Mouse (Mus musculus) liver, adult 2 months (tissue): ENCODE measurements around the gene Wipf1. TPM values are rescaled to one million over a fixed set of nuclear protein-coding genes. Genes with fewer than 3 reads are reported as not detected.

Experiments
- DNase-seq: peaks from one replicate; pipeline ENCODE4 v3.0.0-alpha.2; 2011; ENCODE audit warnings: low read depth, low spot score; ENCODE audit errors: extremely low read depth
- H3K27ac ChIP-seq: fragments of 200-500 bp; replicated peaks from 2 replicates; pipeline ENCODE4 v1.5.1; 2012; ENCODE audit warnings: low read depth, mild to moderate bottlenecking, control low read depth, inconsistent platforms, low read length; ENCODE audit not compliant: insufficient read depth
- H3K27me3 ChIP-seq: fragments of 200-500 bp; 2 replicates; pipeline ENCODE4 v1.6.1; 2012; ENCODE audit warnings: mild to moderate bottlenecking, moderate library complexity, low read length, inconsistent platforms; ENCODE audit not compliant: control insufficient read depth, insufficient read depth
- H3K36me3 ChIP-seq: fragments of 200-500 bp; 2 replicates; pipeline ENCODE4 v1.6.1; 2012; ENCODE audit warnings: low read length, inconsistent platforms; ENCODE audit not compliant: control insufficient read depth, insufficient read depth
- H3K4me1 ChIP-seq: fragments of 200-500 bp; 2 replicates; pipeline ENCODE4 v1.6.1; 2011; ENCODE audit warnings: low read length; ENCODE audit not compliant: control insufficient read depth, insufficient read depth
- H3K4me3 ChIP-seq: fragments of 200-500 bp; 2 replicates; pipeline ENCODE4 v1.5.1; 2011; ENCODE audit warnings: low read depth, mild to moderate bottlenecking, control low read depth, low read length, moderate library complexity; ENCODE audit not compliant: insufficient read depth
- H3K79me2 ChIP-seq: fragments of 200-500 bp; 2 replicates; pipeline ENCODE4 v1.6.1; 2012; ENCODE audit warnings: inconsistent platforms, mild to moderate bottlenecking, low read length, moderate library complexity; ENCODE audit not compliant: control insufficient read depth, insufficient read depth
- H3K9ac ChIP-seq: fragments of 200-500 bp; 2 replicates; pipeline ENCODE4 v1.6.1; 2012; ENCODE audit warnings: low read depth, mild to moderate bottlenecking, control low read depth, inconsistent platforms, low read length
- CTCF ChIP-seq: fragments of 200-500 bp; IDR thresholded peaks from 2 replicates; pipeline ENCODE4 v1.5.1; 2011; ENCODE audit warnings: low read depth, low read length, control low read depth
- POLR2A ChIP-seq: fragments of 200-500 bp; IDR thresholded peaks from 2 replicates; pipeline ENCODE4 v1.6.1; 2011; ENCODE audit warnings: low read length, control low read depth; ENCODE audit not compliant: insufficient read depth; ENCODE audit errors: extremely low read depth
- WGBS: fragments of 180-500 bp; shearing (Covaris S2); methylation state at CpG from one replicate; pipeline ENCODE4 v1.1.7; 2018; 5-methylcytosine and 5-hydroxymethylcytosine counted together
- polyA plus RNA-seq: library from polyadenylated mRNA; depleted of rRNA; stranded (reverse); fragments of >200 nt; gene quantifications from 2 replicates; pipeline ENCODE4 v1.2.3, GENCODE M21; 2012
- total RNA-seq: library from RNA; depleted of rRNA; stranded (reverse); fragments of >200 nt; gene quantifications from 2 replicates; pipeline ENCODE4 v1.2.3, GENCODE M21; 2014

Wipf1 gene
- total and polyA plus RNA-seq, 2 experiments: 1.4 to 1.7 TPM

GRCm38 (mm10) chr2:73528516-73529355, 798 bp downstream of the Wipf1 start:
- Histone ChIP-seq H3K36me3 (no peaks in the 10 kb centered on the region), H3K4me3 (peak overlapping the region; percentile 86), H3K27me3 (peaks cover 6% of the 10 kb centered on the region; the same call in 1 of the 2 replicates), H3K9ac (peak overlapping the region; percentile 85), H3K4me1 (0 out of 2 replicates have a peak, but pooled peaks cover 2% of the 10 kb centered on the region), H3K27ac (peak overlapping the region; percentile 66), H3K79me2 (no peaks in the 10 kb centered on the region; the same call in 1 of the 2 replicates)
- no peak for DNase-seq
- WGBS: 3% methylated on average over 59 of the region's 59 CpGs
- TF ChIP-seq POLR2A (no peak), CTCF (no peak)

DNA sequence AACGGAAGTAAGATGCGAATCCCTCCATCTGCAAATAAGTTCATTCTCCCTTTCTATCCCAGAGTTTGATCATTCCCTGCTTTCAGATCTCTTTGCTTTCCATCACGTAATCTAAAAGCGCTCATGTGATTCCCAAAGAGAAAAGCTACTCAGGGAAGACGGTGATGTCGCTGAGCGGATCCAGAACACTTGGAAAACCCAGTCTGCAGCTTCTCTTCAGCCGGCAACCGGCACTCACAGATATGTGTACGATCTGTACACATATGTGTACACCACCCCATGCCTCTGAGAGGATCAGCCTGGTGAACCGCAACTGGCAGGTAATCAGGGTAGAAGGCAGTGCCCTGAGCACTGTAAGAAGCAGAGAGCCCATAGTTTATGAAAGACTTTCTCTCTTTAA, 1.6 kb downstream of the Wipf1 start:
- no peaks in the 10 kb centered on the region for H3K36me3 ChIP-seq
- H3K9ac ChIP-seq: no peak overlapping the region
- H3K4me1 ChIP-seq: 0 out of 2 replicates have a peak, but pooled peaks cover 2% of the 10 kb centered on the region
- no peak overlapping the region for H3K27ac ChIP-seq
- no peak for DNase-seq
- WGBS: 84% methylated on average over 11 of the region's 11 CpGs
- TF ChIP-seq POLR2A (no peak), CTCF (no peak)
- peaks cover 6% of the 10 kb centered on the region; the same call in 1 of the 2 replicates for H3K27me3 ChIP-seq
- no peaks in the 10 kb centered on the region; the same call in 1 of the 2 replicates for H3K79me2 ChIP-seq
- H3K4me3 ChIP-seq: no peak overlapping the region

GRCm38 (mm10) chr2:73526691-73527090, 2.8 kb downstream of the Wipf1 start:
- Histone ChIP-seq H3K27ac (no peak overlapping the region), H3K4me1 (0 out of 2 replicates have a peak, but pooled peaks cover 2% of the 10 kb centered on the region), H3K27me3 (peaks cover 6% of the 10 kb centered on the region; the same call in 1 of the 2 replicates), H3K79me2 (no peaks in the 10 kb centered on the region; the same call in 1 of the 2 replicates), H3K4me3 (no peak overlapping the region), H3K9ac (no peak overlapping the region), H3K36me3 (no peaks in the 10 kb centered on the region)
- peak; percentile 20 for DNase-seq
- TF ChIP-seq CTCF (no peak), POLR2A (no peak)
- 67% methylated on average over 9 of the region's 9 CpGs for WGBS

- TF ChIP-seq CTCF (no peak), POLR2A (no peak)
- no peaks in the 10 kb centered on the region for H3K36me3 ChIP-seq
- no peaks in the 10 kb centered on the region for H3K4me1 ChIP-seq
- no peak overlapping the region for H3K4me3 ChIP-seq
- H3K27me3 ChIP-seq: no peaks in the 10 kb centered on the region
- 64% methylated on average over 8 of the region's 8 CpGs for WGBS
- no peak overlapping the region for H3K27ac ChIP-seq
- DNase-seq: no peak
- H3K9ac ChIP-seq: no peak overlapping the region
- no peaks in the 10 kb centered on the region; the same call in 1 of the 2 replicates for H3K79me2 ChIP-seq
Measured at GRCm38 (mm10) chr2:73522891-73523290, 6.6 kb downstream of the Wipf1 start.

GRCm38 (mm10) chr2:73522336-73522735, 7.2 kb downstream of the Wipf1 start:
- whole genome bisulfite sequencing: 77% methylated on average over 6 of the region's 6 CpGs
- H3K36me3 ChIP-seq: no peaks in the 10 kb centered on the region
- no peaks in the 10 kb centered on the region for H3K4me1 ChIP-seq
- H3K27ac ChIP-seq: no peak overlapping the region
- no peak overlapping the region for H3K4me3 ChIP-seq
- no peak for TF ChIP-seq CTCF
- TF ChIP-seq POLR2A: no peak
- H3K9ac ChIP-seq: no peak overlapping the region
- H3K27me3 ChIP-seq: no peaks in the 10 kb centered on the region
- no peak for DNase-seq
- H3K79me2 ChIP-seq: no peaks in the 10 kb centered on the region; the same call in 1 of the 2 replicates

- no peak overlapping the region for H3K27ac ChIP-seq
- TF ChIP-seq POLR2A (no peak), CTCF (no peak)
- no peak overlapping the region for H3K4me3 ChIP-seq
- H3K79me2 ChIP-seq: no peaks in the 10 kb centered on the region; the same call in 1 of the 2 replicates
- H3K36me3 ChIP-seq: no peaks in the 10 kb centered on the region
- 34% methylated on average over 5 of the region's 5 CpGs for WGBS
- H3K9ac ChIP-seq: no peak overlapping the region
- H3K4me1 ChIP-seq: no peaks in the 10 kb centered on the region
- no peaks in the 10 kb centered on the region for H3K27me3 ChIP-seq
- no peak for DNase-seq
Measured at GRCm38 (mm10) chr2:73521737-73522136, 7.8 kb downstream of the Wipf1 start.
